Mouse (Mus musculus) CH12.LX (cell line): ENCODE measurements at regions not wholly inside any gene's neighbourhood (a gene's known extent, or its start where the extent isn't known, plus 50 kb on each side); places are given as distances from the start of the nearest gene placed in this dataset.

ENCODE experiments used
- DNase-seq: peaks from one replicate; pipeline ENCODE4 v3.0.0-alpha.2; 2013; ENCODE audit errors: extremely low read depth
- H3K27ac ChIP-seq: 2 replicates; pipeline ENCODE4 v1.5.1; 2012; ENCODE audit warnings: low read depth, mild to moderate bottlenecking, control low read depth, moderate library complexity; ENCODE audit not compliant: insufficient read depth
- H3K27me3 ChIP-seq: replicated peaks from 2 replicates; pipeline ENCODE3; 2012; ENCODE audit warnings: inconsistent platforms
- H3K36me3 ChIP-seq, 2 experiments: replicated peaks in 1 of 2; 2 replicates each; pipeline versions ENCODE3 to v1.6.1; 2012; ENCODE audit warnings: inconsistent platforms in 1 of 2, low read length in 1 of 2, mild to moderate bottlenecking in 1 of 2, mixed read lengths in 1 of 2, moderate library complexity in 1 of 2; ENCODE audit not compliant: control insufficient read depth in 1 of 2, insufficient read depth in 1 of 2
- H3K4me1 ChIP-seq, 2 experiments: 2 replicates each; pipeline ENCODE4 v1.6.1; 2012; ENCODE audit warnings: inconsistent platforms in 1 of 2, moderate library complexity in 1 of 2; ENCODE audit not compliant: insufficient read depth in 2 of 2, control insufficient read depth in 1 of 2
- H3K4me2 ChIP-seq: 2 replicates; pipeline ENCODE4 v1.6.1; 2012; ENCODE audit warnings: low read depth, mild to moderate bottlenecking, control low read depth; ENCODE audit not compliant: poor library complexity, insufficient read depth, severe bottlenecking
- H3K4me3 ChIP-seq, 3 experiments: fragments of 150-350 bp in 1 of 3; sonication (generic) in 1 of 3; replicated peaks in 1 of 3; 2 replicates each; pipeline versions ENCODE3 to v1.5.1; 2011 to 2012; ENCODE audit warnings: low read depth in 2 of 3, low read length in 2 of 3, mild to moderate bottlenecking in 2 of 3, moderate library complexity in 2 of 3, control low read depth in 1 of 3, improper control_type of control experiment in 1 of 3, inconsistent platforms in 1 of 3, mixed read lengths in 1 of 3; ENCODE audit not compliant: poor library complexity in 1 of 3
- H3K79me2 ChIP-seq: replicated peaks from 2 replicates; pipeline ENCODE4 v1.6.1; 2012; ENCODE audit warnings: mild to moderate bottlenecking, moderate library complexity; ENCODE audit not compliant: control insufficient read depth, poor library complexity, insufficient read depth, severe bottlenecking; ENCODE audit errors: extremely low read depth
- H3K9ac ChIP-seq: 2 replicates; pipeline ENCODE4 v1.6.1; 2012; ENCODE audit warnings: low read depth, mild to moderate bottlenecking, control low read depth, moderate library complexity; ENCODE audit not compliant: insufficient read depth
- H3K9me3 ChIP-seq: replicated peaks from 2 replicates; pipeline ENCODE3; 2012; ENCODE audit warnings: low read length, inconsistent platforms, mixed read lengths
- CHD1 ChIP-seq: IDR thresholded peaks from 2 replicates; pipeline ENCODE4 v1.6.1; 2012; ENCODE audit warnings: low read depth, low read length, improper control_type of control experiment, inconsistent platforms
- CHD2 ChIP-seq: IDR thresholded peaks from 2 replicates; pipeline ENCODE4 v1.6.1; 2011; ENCODE audit warnings: low read length, improper control_type of control experiment
- CTCF ChIP-seq, 2 experiments: IDR thresholded peaks in 1 of 2; conservative IDR thresholded peaks in 1 of 2; 2 replicates each; pipeline ENCODE4 v1.5.1; 2011 to 2012; ENCODE audit warnings: low read depth in 2 of 2, low read length in 2 of 2, improper control_type of control experiment in 1 of 2, inconsistent platforms in 1 of 2, mild to moderate bottlenecking in 1 of 2, moderate library complexity in 1 of 2
- E2F4 ChIP-seq: IDR thresholded peaks from 2 replicates; pipeline ENCODE4 v1.6.1; 2011; ENCODE audit warnings: low read depth, low read length, improper control_type of control experiment; ENCODE audit not compliant: insufficient replicate concordance
- EP300 ChIP-seq: IDR thresholded peaks from 2 replicates; pipeline ENCODE4 v1.6.1; 2011; ENCODE audit warnings: low read length, improper control_type of control experiment
- ETS1 ChIP-seq: conservative IDR thresholded peaks from 2 replicates; pipeline ENCODE4 v1.6.1; 2012; ENCODE audit warnings: low read depth, mild to moderate bottlenecking, inconsistent platforms, low read length, improper control_type of control experiment, moderate library complexity
- GABPA ChIP-seq: IDR thresholded peaks from 2 replicates; pipeline ENCODE4 v1.6.1; 2012; ENCODE audit warnings: low read depth, low read length, improper control_type of control experiment, inconsistent platforms; ENCODE audit not compliant: insufficient replicate concordance
- HCFC1 ChIP-seq: IDR thresholded peaks from 2 replicates; pipeline ENCODE4 v1.6.1; 2012; ENCODE audit warnings: low read depth, mild to moderate bottlenecking, inconsistent platforms, low read length, improper control_type of control experiment
- MAX ChIP-seq: IDR thresholded peaks from 2 replicates; pipeline ENCODE4 v1.6.1; 2011; ENCODE audit warnings: low read length, improper control_type of control experiment
- MEF2A ChIP-seq: IDR thresholded peaks from 2 replicates; pipeline ENCODE4 v1.6.1; 2014; ENCODE audit warnings: low read depth, mild to moderate bottlenecking, inconsistent platforms, low read length, improper control_type of control experiment, borderline replicate concordance
- MYC ChIP-seq: IDR thresholded peaks from 2 replicates; pipeline ENCODE4 v1.6.1; 2011; ENCODE audit warnings: low read depth, mild to moderate bottlenecking, improper control_type of control experiment, low read length
- NELFE ChIP-seq: IDR thresholded peaks from 2 replicates; pipeline ENCODE4 v1.6.1; 2011; ENCODE audit warnings: low read depth, low read length, improper control_type of control experiment
- RCOR1 ChIP-seq: conservative IDR thresholded peaks from 2 replicates; pipeline ENCODE4 v1.6.1; 2012; ENCODE audit warnings: low read depth, mild to moderate bottlenecking, inconsistent platforms, low read length, improper control_type of control experiment
- TCF12 ChIP-seq: IDR thresholded peaks from 2 replicates; pipeline ENCODE4 v1.6.1; 2014; ENCODE audit warnings: low read depth, mild to moderate bottlenecking, inconsistent platforms, low read length, improper control_type of control experiment
- dilution Hi-C: fragments of 300-500 bp; cut with MboI; formaldehyde crosslinking; loops from 2 replicates; pipeline ENCODE4 v1.14.3; 2020; ENCODE audit warnings: low sequenced_read_pairs; ENCODE audit not compliant: extremely low pct_unique_long_range_greater_than_20kb, extremely low pct_ligation_motif_present
- in situ Hi-C: fragments of 300-500 bp; cut with MboI; formaldehyde crosslinking; loops from 3 replicates; pipeline ENCODE4 v1.14.3; 2019; ENCODE audit warnings: low sequenced_read_pairs, low pct_ligation_motif_present, low pct_unique_long_range_greater_than_20kb, mixed read lengths

- peak; percentile 3 for DNase-seq
- H3K4me1 ChIP-seq: peaks cover 4 to 11% of the 10 kb centered on the region in 2 experiments; a peak in 3 of 4 replicates
- dilution Hi-C loops: no loop called here
- TF ChIP-seq MEF2A (peak; percentile 21; the same call in 1 of the 2 replicates), EP300 (no peak), CHD2 (no peak), TCF12 (no peak)
- TF ChIP-seq, all 38 proteins: peak for 1
- no peak overlapping the region for H3K4me2 ChIP-seq
- H3K9me3 ChIP-seq: peaks cover 4% of the 10 kb centered on the region
- no peak overlapping the region for H3K4me3 ChIP-seq
- H3K27ac ChIP-seq: no peak overlapping the region
- H3K9ac ChIP-seq: no peak overlapping the region
- H3K27me3 ChIP-seq: peaks cover 87% of the 10 kb centered on the region
- H3K79me2 ChIP-seq: no peaks in the 10 kb centered on the region
- in situ Hi-C loops: no loop called here
- no peaks in the 10 kb centered on the region for H3K36me3 ChIP-seq
Measured at GRCm38 (mm10) chr13:53805872-53806271, 249.6 kb downstream of the Drd1 start.

DNA sequence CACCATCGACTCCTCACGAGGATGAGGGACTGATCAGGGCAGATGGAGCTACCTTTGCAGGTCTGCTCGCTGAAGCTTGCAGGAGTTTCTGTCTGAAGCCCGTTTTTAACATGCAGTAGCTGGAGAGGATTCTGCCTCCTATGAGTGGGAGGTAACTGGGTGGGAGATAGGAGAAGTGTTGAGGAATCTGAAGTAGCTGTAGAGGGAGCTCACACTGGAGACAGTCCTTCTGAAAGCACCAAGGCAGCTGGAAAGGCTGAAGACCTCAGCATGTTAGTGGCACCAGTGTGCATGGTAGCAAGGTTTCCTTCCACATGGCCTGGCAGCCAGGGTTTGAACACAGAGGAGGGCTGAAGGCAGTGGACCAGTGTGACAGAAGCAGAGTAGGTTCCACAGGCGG, 254.5 kb downstream of the Drd1 start:
- H3K4me2 ChIP-seq: no peak overlapping the region
- dilution Hi-C loops: no loop called here
- H3K79me2 ChIP-seq: no peaks in the 10 kb centered on the region
- no peak for DNase-seq
- no peak overlapping the region for H3K9ac ChIP-seq
- TF ChIP-seq NELFE (no peak), HCFC1 (no peak), E2F4 (no peak), CTCF (conservative IDR thresholded peaks at IDR 0.05 in 1 of 2, IDR thresholded peaks at IDR 0.05 in 1 of 2; ENCODE audit: low read depth in 2 of 2, low read length in 2 of 2) (no peak), RCOR1 (no peak), ETS1 (no peak), CHD2 (no peak), CHD1 (no peak)
- in situ Hi-C loops: no loop called here
- H3K4me1 ChIP-seq: peaks cover 0 to 4% of the 10 kb centered on the region in 2 experiments; a peak in 2 of 4 replicates
- no peak overlapping the region for H3K27ac ChIP-seq
- no peaks in the 10 kb centered on the region for H3K36me3 ChIP-seq
- H3K4me3 ChIP-seq: no peak overlapping the region
- peaks cover 84% of the 10 kb centered on the region for H3K27me3 ChIP-seq
- peaks cover 4% of the 10 kb centered on the region for H3K9me3 ChIP-seq

DNA sequence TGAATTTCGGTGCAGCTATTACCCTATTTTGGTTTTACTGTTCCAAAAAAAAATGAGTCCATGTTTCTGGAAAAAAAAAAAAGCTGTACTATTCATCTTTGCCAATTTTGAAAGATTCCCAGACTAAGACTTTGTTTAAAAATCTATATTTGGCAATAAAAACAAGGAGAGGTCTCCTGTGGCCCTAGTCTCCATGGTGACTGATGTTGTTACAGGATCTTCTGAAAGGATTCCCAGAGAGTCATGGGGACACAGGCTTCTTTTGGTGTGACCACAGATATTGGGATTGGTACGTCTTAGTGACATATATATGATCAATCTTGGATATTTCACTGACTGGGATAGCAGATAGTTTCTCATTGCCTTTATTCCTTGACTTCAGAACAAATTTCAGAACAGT, 266.7 kb downstream of the Drd1 start:
- TF ChIP-seq MAX (no peak), GABPA (no peak), MYC (no peak)
- H3K36me3 ChIP-seq: no peaks in the 10 kb centered on the region
- H3K79me2 ChIP-seq: no peaks in the 10 kb centered on the region
- no peak overlapping the region for H3K27ac ChIP-seq
- no peaks in the 10 kb centered on the region for H3K4me1 ChIP-seq
- no peak overlapping the region for H3K9ac ChIP-seq
- no peak for DNase-seq
- H3K4me3 ChIP-seq: no peak overlapping the region
- dilution Hi-C loops: no loop called here
- peaks cover 60% of the 10 kb centered on the region for H3K27me3 ChIP-seq
- in situ Hi-C loops: no loop called here
- H3K4me2 ChIP-seq: no peak overlapping the region
- H3K9me3 ChIP-seq: peaks cover 2% of the 10 kb centered on the region
